Mouse (Mus musculus) kidney, adult 2 months (tissue): ENCODE measurements around the gene Adgrb2.

Experiments
- CTCF ChIP-seq: fragments of 200-500 bp; conservative IDR thresholded peaks from 2 replicates; pipeline ENCODE4 v1.5.1; 2011; ENCODE audit warnings: low read depth, mild to moderate bottlenecking, control low read depth, low read length, moderate library complexity, mixed read lengths; ENCODE audit not compliant: insufficient read depth, insufficient read length
- POLR2A ChIP-seq: fragments of 200-500 bp; IDR thresholded peaks from one replicate; pipeline ENCODE4 v1.6.1; 2011; ENCODE audit warnings: low read depth, low read length, control low read depth

DNA sequence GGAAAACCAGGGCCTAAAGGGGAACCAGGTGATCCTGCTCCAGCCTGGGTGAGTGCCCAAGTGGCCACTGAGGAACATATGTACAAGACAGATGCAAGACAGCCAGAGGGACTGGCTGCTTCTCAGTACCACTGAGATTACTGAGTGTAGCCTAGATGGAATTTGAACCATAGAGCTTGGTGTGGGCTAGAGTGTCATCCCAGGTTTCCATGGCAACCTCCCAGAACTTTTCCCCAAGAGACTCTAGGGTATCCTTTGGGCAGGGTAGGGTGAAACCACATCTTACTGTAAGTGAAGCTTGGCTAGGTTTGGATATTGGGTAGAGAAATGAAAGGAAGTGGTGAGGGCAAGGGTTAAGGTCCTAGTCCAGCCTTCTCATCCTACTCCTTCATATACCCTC lies 76.3 kb downstream of the Adgrb2 start:
- TF ChIP-seq POLR2A, result no peak
- TF ChIP-seq CTCF, result no peak
